Mouse (Mus musculus): Measurements from ENCODE around the gene Cpne9. TPM values are rescaled to one million over a fixed set of nuclear protein-coding genes. Genes with fewer than 3 reads are reported as not detected.
A peak's percentile ranks its signal among the peaks of the same experiment; 100 is the strongest.
"Not testable (repeated sequence)": the region's sequence is repeated elsewhere in the genome, so short reads cannot be mapped to it uniquely, and the experiment has no call there.

Cpne9 gene
- polyA plus RNA-seq, 1 experiment from 2014 or later, result 0.11 TPM

DNA sequence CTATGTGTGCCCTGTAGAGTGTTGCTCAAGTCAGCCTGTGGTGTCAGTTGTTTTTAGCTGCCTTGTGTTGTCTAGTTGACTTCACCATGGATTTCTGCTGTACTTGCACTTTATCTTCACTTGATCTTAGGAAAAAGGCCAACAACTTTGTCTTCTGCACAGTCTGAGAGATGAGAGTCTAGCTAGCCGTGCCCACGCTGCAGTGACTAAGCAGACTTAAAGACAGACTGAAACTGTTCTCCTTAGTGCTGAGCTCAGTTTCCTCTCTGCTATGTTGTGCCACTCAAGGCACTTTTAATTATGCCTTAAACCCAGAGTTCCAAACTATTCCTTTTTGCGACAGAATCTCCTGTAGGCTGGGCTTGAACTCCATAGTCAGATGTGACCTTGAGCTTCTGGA lies 33.9 kb downstream of the Cpne9 start:
- Histone ChIP-seq H3K9me3 (ENCODE audit: control insufficient read depth, low read length) (no peaks in the 10 kb centered on the region), H3K27me3 (ENCODE audit: control insufficient read depth, insufficient read depth, low read length) (no peaks in the 10 kb centered on the region), H3K9ac (ENCODE audit: low read length) (no peak overlapping the region), H3K4me2 (ENCODE audit: low read depth, severe bottlenecking) (no peak overlapping the region), H3K4me3 (ENCODE audit: low read depth, low read length) (no peak overlapping the region), H3K4me1 (ENCODE audit: control insufficient read depth, insufficient read depth, low read length) (no peaks in the 10 kb centered on the region), H3K27ac (replicated peaks; ENCODE audit: low read depth, low read length) (no peak overlapping the region), H3K36me3 (ENCODE audit: control insufficient read depth, insufficient read depth, low read length) (peaks cover 46% of the 10 kb centered on the region)
- 93% methylated on average over 3 of the region's 3 CpGs for WGBS
- no peak for DNase-seq (ENCODE audit: low spot score)
- ATAC-seq (ENCODE audit: insufficient number of reproducible peaks, low FRiP score, low TSS enrichment, low read depth), result no peak

- Histone ChIP-seq H3K4me3 (ENCODE audit: low read depth, low read length) (peak within 1 kb of the TSS; percentile 58), H3K27me3 (ENCODE audit: control insufficient read depth, insufficient read depth, low read length) (no peaks in the 10 kb centered on the region), H3K9me3 (ENCODE audit: control insufficient read depth, low read length) (no peaks in the 10 kb centered on the region), H3K36me3 (ENCODE audit: control insufficient read depth, insufficient read depth, low read length) (peaks cover 21% of the 10 kb centered on the region), H3K27ac (replicated peaks; ENCODE audit: low read depth, low read length) (peak within 1 kb of the TSS; percentile 86), H3K4me2 (ENCODE audit: low read depth, severe bottlenecking) (peak within 1 kb of the TSS; percentile 88), H3K4me1 (ENCODE audit: control insufficient read depth, insufficient read depth, low read length) (no peaks in the 10 kb centered on the region), H3K9ac (ENCODE audit: low read length) (peak within 1 kb of the TSS; percentile 77)
- ATAC-seq (ENCODE audit: insufficient number of reproducible peaks, low FRiP score, low TSS enrichment, low read depth) (peak; percentile 99), DNase-seq (ENCODE audit: low spot score) (peak; percentile 98)
- WGBS, result under 1% methylated on average over 52 of the region's 52 CpGs
Measured at GRCm38 (mm10) chr6:113326533-113327315, 44.6 kb downstream of the Cpne9 start, which contains the start of gene Ogg1. Gene Ogg1, plus strand, starts transcription at chr6:113326972.

DNA sequence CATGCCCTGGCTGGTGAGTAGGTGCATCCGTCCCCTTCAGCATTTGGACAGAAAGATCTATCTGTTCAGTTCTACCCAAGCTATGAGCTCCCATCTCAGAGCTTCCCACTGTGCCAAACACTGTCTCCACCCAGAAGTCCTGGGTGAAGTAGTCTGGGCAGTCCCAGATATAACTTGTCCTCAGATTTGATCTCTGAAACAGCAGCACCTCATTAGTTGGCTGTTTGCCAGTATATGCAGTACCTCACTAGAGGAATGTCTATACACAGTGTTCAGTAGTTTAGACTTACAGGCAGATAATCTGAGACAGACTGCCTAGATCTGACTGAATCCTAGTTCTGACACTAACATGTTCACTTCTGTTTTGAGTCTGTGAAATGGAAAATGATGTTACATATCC lies 47.3 kb downstream of the Cpne9 start:
- Histone ChIP-seq H3K4me2 (ENCODE audit: low read depth, severe bottlenecking) (no peak overlapping the region), H3K27ac (replicated peaks; ENCODE audit: low read depth, low read length) (no peak overlapping the region), H3K4me3 (ENCODE audit: low read depth, low read length) (no peak overlapping the region), H3K27me3 (ENCODE audit: control insufficient read depth, insufficient read depth, low read length) (no peaks in the 10 kb centered on the region), H3K36me3 (ENCODE audit: control insufficient read depth, insufficient read depth, low read length) (peaks cover 3% of the 10 kb centered on the region; the same call in 1 of the 2 replicates), H3K9ac (ENCODE audit: low read length) (no peak overlapping the region), H3K9me3 (ENCODE audit: control insufficient read depth, low read length) (no peaks in the 10 kb centered on the region), H3K4me1 (ENCODE audit: control insufficient read depth, insufficient read depth, low read length) (no peaks in the 10 kb centered on the region)
- 89% methylated on average over 1 of the region's 1 CpGs for WGBS
- no peak for DNase-seq (ENCODE audit: low spot score)
- no peak for ATAC-seq (ENCODE audit: insufficient number of reproducible peaks, low FRiP score, low TSS enrichment, low read depth)

DNA sequence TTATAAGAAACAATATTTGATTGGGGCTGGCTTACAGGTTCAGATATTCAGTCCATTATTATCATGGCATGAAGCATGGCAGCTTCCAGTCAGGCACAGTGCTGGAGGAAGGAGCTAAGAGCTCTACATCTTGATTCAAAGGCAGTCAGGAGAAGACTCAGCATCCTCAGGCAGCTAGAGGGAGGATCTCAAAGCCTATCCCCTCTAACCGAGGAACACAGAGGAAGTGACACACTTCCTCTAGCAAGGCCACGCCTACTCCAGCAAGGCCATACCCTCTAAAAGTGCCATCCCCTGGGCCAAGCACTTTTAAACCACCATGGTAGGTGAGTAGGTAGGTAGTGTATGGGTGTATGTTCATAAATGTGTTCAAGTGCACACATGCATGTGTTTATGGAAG lies 48.4 kb downstream of the Cpne9 start:
- no peaks in the 10 kb centered on the region for H3K9me3 ChIP-seq (ENCODE audit: control insufficient read depth, low read length)
- H3K4me1 ChIP-seq (ENCODE audit: control insufficient read depth, insufficient read depth, low read length), result no peaks in the 10 kb centered on the region
- ATAC-seq (ENCODE audit: insufficient number of reproducible peaks, low FRiP score, low TSS enrichment, low read depth) (no peak), DNase-seq (ENCODE audit: low spot score) (no peak)
- H3K9ac ChIP-seq (ENCODE audit: low read length), result no peak overlapping the region
- no peak overlapping the region for H3K4me3 ChIP-seq (ENCODE audit: low read depth, low read length)
- no peaks in the 10 kb centered on the region for H3K27me3 ChIP-seq (ENCODE audit: control insufficient read depth, insufficient read depth, low read length)
- 47% methylated on average over 2 of the region's 2 CpGs for WGBS
- no peak overlapping the region for H3K27ac ChIP-seq (replicated peaks; ENCODE audit: low read depth, low read length)
- peaks cover 6% of the 10 kb centered on the region; the same call in 1 of the 2 replicates for H3K36me3 ChIP-seq (ENCODE audit: control insufficient read depth, insufficient read depth, low read length)
- no peak overlapping the region for H3K4me2 ChIP-seq (ENCODE audit: low read depth, severe bottlenecking)

DNA sequence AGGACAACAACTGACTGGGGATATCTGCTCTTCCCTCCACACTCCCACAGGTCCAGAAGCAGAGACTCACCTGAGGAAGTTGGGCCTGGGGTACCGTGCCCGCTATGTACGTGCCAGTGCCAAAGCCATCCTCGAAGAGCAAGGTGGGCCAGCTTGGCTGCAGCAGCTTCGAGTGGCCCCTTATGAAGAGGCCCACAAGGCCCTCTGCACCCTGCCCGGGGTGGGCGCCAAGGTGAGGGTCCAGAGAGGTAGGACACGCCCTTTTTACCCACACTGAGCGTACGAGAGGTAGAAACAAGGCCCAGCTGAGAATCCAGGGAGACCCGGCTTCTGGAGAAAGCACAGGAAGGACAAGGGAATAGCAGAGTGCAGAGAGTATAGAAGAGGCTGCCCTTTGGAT lies 49.6 kb downstream of the Cpne9 start:
- 87% methylated on average over 11 of the region's 11 CpGs for WGBS
- H3K4me3 ChIP-seq (ENCODE audit: low read depth, low read length), result no peak overlapping the region
- peaks cover 13% of the 10 kb centered on the region for H3K36me3 ChIP-seq (ENCODE audit: control insufficient read depth, insufficient read depth, low read length)

GRCm38 (mm10) chr6:113332734-113333133 lies 50.6 kb downstream of the Cpne9 start:
- H3K36me3 ChIP-seq (ENCODE audit: control insufficient read depth, insufficient read depth, low read length), result peaks cover 13% of the 10 kb centered on the region
- not testable (repeated sequence) for H3K4me3 ChIP-seq (ENCODE audit: low read depth, low read length); ATAC-seq (ENCODE audit: insufficient number of reproducible peaks, low FRiP score, low TSS enrichment, low read depth); DNase-seq (ENCODE audit: low spot score); H3K27me3 ChIP-seq (ENCODE audit: control insufficient read depth, insufficient read depth, low read length); H3K9ac ChIP-seq (ENCODE audit: low read length); H3K4me2 ChIP-seq (ENCODE audit: low read depth, severe bottlenecking); H3K27ac ChIP-seq (replicated peaks; ENCODE audit: low read depth, low read length); H3K4me1 ChIP-seq (ENCODE audit: control insufficient read depth, insufficient read depth, low read length); H3K9me3 ChIP-seq (ENCODE audit: control insufficient read depth, low read length)
- 78% methylated on average over 6 of the region's 6 CpGs for WGBS

More for the DNA sequence above, 49.6 kb downstream of the Cpne9 start:
- DNase-seq (ENCODE audit: low spot score) (no peak), ATAC-seq (ENCODE audit: insufficient number of reproducible peaks, low FRiP score, low TSS enrichment, low read depth) (no peak)
- no peaks in the 10 kb centered on the region for H3K4me1 ChIP-seq (ENCODE audit: control insufficient read depth, insufficient read depth, low read length)
- no peaks in the 10 kb centered on the region for H3K9me3 ChIP-seq (ENCODE audit: control insufficient read depth, low read length)
- no peak overlapping the region for H3K27ac ChIP-seq (replicated peaks; ENCODE audit: low read depth, low read length)
- H3K9ac ChIP-seq (ENCODE audit: low read length), result no peak overlapping the region
- no peaks in the 10 kb centered on the region for H3K27me3 ChIP-seq (ENCODE audit: control insufficient read depth, insufficient read depth, low read length)
- no peak overlapping the region for H3K4me2 ChIP-seq (ENCODE audit: low read depth, severe bottlenecking)

GRCm38 (mm10) chr6:113333137-113333950 lies 51.2 kb downstream of the Cpne9 start:
- Histone ChIP-seq H3K36me3 (ENCODE audit: control insufficient read depth, insufficient read depth, low read length) (peaks cover 13% of the 10 kb centered on the region), H3K27ac (replicated peaks; ENCODE audit: low read depth, low read length) (no peak overlapping the region), H3K4me2 (ENCODE audit: low read depth, severe bottlenecking) (no peak overlapping the region), H3K4me1 (ENCODE audit: control insufficient read depth, insufficient read depth, low read length) (no peaks in the 10 kb centered on the region), H3K9ac (ENCODE audit: low read length) (no peak overlapping the region), H3K9me3 (ENCODE audit: control insufficient read depth, low read length) (no peaks in the 10 kb centered on the region), H3K4me3 (ENCODE audit: low read depth, low read length) (no peak overlapping the region), H3K27me3 (ENCODE audit: control insufficient read depth, insufficient read depth, low read length) (no peaks in the 10 kb centered on the region)
- DNase-seq (ENCODE audit: low spot score) (no peak), ATAC-seq (ENCODE audit: insufficient number of reproducible peaks, low FRiP score, low TSS enrichment, low read depth) (no peak)
- 90% methylated on average over 14 of the region's 14 CpGs for WGBS

- 77% methylated on average over 6 of the region's 6 CpGs for WGBS
- no peak overlapping the region for H3K4me2 ChIP-seq (ENCODE audit: low read depth, severe bottlenecking)
- no peak overlapping the region for H3K4me3 ChIP-seq (ENCODE audit: low read depth, low read length)
- H3K36me3 ChIP-seq (ENCODE audit: control insufficient read depth, insufficient read depth, low read length), result peaks cover 13% of the 10 kb centered on the region
- H3K4me1 ChIP-seq (ENCODE audit: control insufficient read depth, insufficient read depth, low read length), result no peaks in the 10 kb centered on the region
- no peak for DNase-seq (ENCODE audit: low spot score)
- no peak overlapping the region for H3K27ac ChIP-seq (replicated peaks; ENCODE audit: low read depth, low read length)
- H3K9ac ChIP-seq (ENCODE audit: low read length), result no peak overlapping the region
- no peaks in the 10 kb centered on the region for H3K27me3 ChIP-seq (ENCODE audit: control insufficient read depth, insufficient read depth, low read length)
- ATAC-seq (ENCODE audit: insufficient number of reproducible peaks, low FRiP score, low TSS enrichment, low read depth), result no peak
- no peaks in the 10 kb centered on the region for H3K9me3 ChIP-seq (ENCODE audit: control insufficient read depth, low read length)
Measured at GRCm38 (mm10) chr6:113334216-113334615, 52.1 kb downstream of the Cpne9 start.

Measured in limb, embryonic 11.5 days (tissue).